Mouse (Mus musculus) hindbrain, embryonic 11.5 days (tissue): ENCODE measurements at regions not wholly inside any gene's neighbourhood (a gene's known extent, or its start where the extent isn't known, plus 50 kb on each side); places are given as distances from the start of the nearest gene placed in this dataset.

Experiments
- ATAC-seq: fragments of 200-750 bp; cut with Nextera tagmentation; 2 replicates; pipeline ENCODE4 v1.8.0; 2017; ENCODE audit warnings: mild to moderate bottlenecking, moderate TSS enrichment, moderate library complexity; ENCODE audit not compliant: low FRiP score
- DNase-seq: peaks from one replicate; pipeline ENCODE4 v3.0.0-alpha.2; 2015; ENCODE audit warnings: low spot score
- H3K27ac ChIP-seq: fragments of 300-500 bp; sonication (generic); 2 replicates; pipeline ENCODE4 v1.5.1; 2014; ENCODE audit warnings: mild to moderate bottlenecking, low read depth, low read length
- H3K27me3 ChIP-seq: fragments of 300-500 bp; sonication (generic); 2 replicates; pipeline ENCODE4 v1.6.1; 2014; ENCODE audit warnings: mild to moderate bottlenecking, low read length, moderate library complexity, mixed read lengths; ENCODE audit not compliant: control insufficient read depth, insufficient read depth
- H3K36me3 ChIP-seq: fragments of 300-500 bp; sonication (generic); 2 replicates; pipeline ENCODE4 v1.6.1; 2014; ENCODE audit warnings: mild to moderate bottlenecking, low read length, moderate library complexity, mixed read lengths; ENCODE audit not compliant: control insufficient read depth, insufficient read depth
- H3K4me1 ChIP-seq: fragments of 300-500 bp; sonication (generic); replicated peaks from 2 replicates; pipeline ENCODE4 v1.6.1; 2014; ENCODE audit warnings: low read length, mixed read lengths; ENCODE audit not compliant: control insufficient read depth, insufficient read depth
- H3K4me2 ChIP-seq: fragments of 300-500 bp; sonication (generic); replicated peaks from 2 replicates; pipeline ENCODE4 v1.6.1; 2014; ENCODE audit warnings: mild to moderate bottlenecking, low read depth, low read length
- H3K4me3 ChIP-seq: fragments of 300-500 bp; sonication (generic); 2 replicates; pipeline ENCODE4 v1.5.1; 2014; ENCODE audit warnings: low read depth, low read length
- H3K9ac ChIP-seq: fragments of 300-500 bp; sonication (generic); 2 replicates; pipeline ENCODE4 v1.6.1; 2014; ENCODE audit warnings: low read depth, low read length
- H3K9me3 ChIP-seq: fragments of 300-500 bp; sonication (generic); 2 replicates; pipeline ENCODE4 v1.6.1; 2016; ENCODE audit warnings: low read length; ENCODE audit not compliant: control insufficient read depth
- WGBS: fragments of 180-500 bp; shearing (Covaris S2); extraction: QIAGEN DNeasy Blood & Tissue Kit; methylation state at CpG from one replicate; pipeline ENCODE4 v1.1.7; 2014; 5-methylcytosine and 5-hydroxymethylcytosine counted together

GRCm38 (mm10) chr13:51337931-51338330 is 70.5 kb upstream of the S1pr3 start:
- no peak for DNase-seq
- H3K4me3 ChIP-seq, result no peak overlapping the region
- no peaks in the 10 kb centered on the region for H3K36me3 ChIP-seq
- H3K9ac ChIP-seq, result no peak overlapping the region
- H3K9me3 ChIP-seq, result no peaks in the 10 kb centered on the region
- H3K4me2 ChIP-seq, result no peak overlapping the region
- H3K4me1 ChIP-seq, result no peaks in the 10 kb centered on the region
- H3K27ac ChIP-seq, result no peak overlapping the region
- ATAC-seq, result no peak
- no peaks in the 10 kb centered on the region for H3K27me3 ChIP-seq
- 97% methylated on average over 16 of the region's 16 CpGs for WGBS

- H3K27ac ChIP-seq, result peak overlapping the region; percentile 78
- H3K4me2 ChIP-seq, result no peak overlapping the region
- no peaks in the 10 kb centered on the region for H3K27me3 ChIP-seq
- ATAC-seq (peak; percentile 55), DNase-seq (no peak)
- H3K36me3 ChIP-seq, result no peaks in the 10 kb centered on the region
- no peak overlapping the region for H3K4me3 ChIP-seq
- H3K9ac ChIP-seq, result no peak overlapping the region
- H3K4me1 ChIP-seq, result 0 out of 2 replicates have a peak, but pooled peaks cover 5% of the 10 kb centered on the region
- 71% methylated on average over 4 of the region's 4 CpGs for WGBS
- H3K9me3 ChIP-seq, result no peaks in the 10 kb centered on the region
These were observed 63.1 kb upstream of the S1pr3 start for GRCm38 (mm10) chr13:51345321-51345720.

- Histone ChIP-seq H3K4me1 (0 out of 2 replicates have a peak, but pooled peaks cover 5% of the 10 kb centered on the region), H3K36me3 (no peaks in the 10 kb centered on the region), H3K4me3 (no peak overlapping the region)
These were observed 62.4 kb upstream of the S1pr3 start for GRCm38 (mm10) chr13:51345839-51346550.

GRCm38 (mm10) chr13:51348707-51349106 is 59.7 kb upstream of the S1pr3 start:
- H3K4me1 ChIP-seq, result 0 out of 2 replicates have a peak, but pooled peaks cover 5% of the 10 kb centered on the region
- no peaks in the 10 kb centered on the region for H3K9me3 ChIP-seq
- H3K4me2 ChIP-seq, result no peak overlapping the region
- no peaks in the 10 kb centered on the region for H3K36me3 ChIP-seq
- no peak overlapping the region for H3K27ac ChIP-seq
- H3K9ac ChIP-seq, result no peak overlapping the region
- no peaks in the 10 kb centered on the region for H3K27me3 ChIP-seq
- no peak overlapping the region for H3K4me3 ChIP-seq
- WGBS, result 48% methylated on average over 4 of the region's 4 CpGs
- no peak for DNase-seq
- ATAC-seq, result no peak

More at GRCm38 (mm10) chr13:51345839-51346550, 62.4 kb upstream of the S1pr3 start:
- H3K9me3 ChIP-seq, result no peaks in the 10 kb centered on the region
- no peak overlapping the region for H3K9ac ChIP-seq
- no peak overlapping the region for H3K4me2 ChIP-seq
- WGBS, result 13% methylated on average over 8 of the region's 8 CpGs
- DNase-seq (peak; percentile 59), ATAC-seq (peak; percentile 85)
- no peaks in the 10 kb centered on the region for H3K27me3 ChIP-seq
- peak overlapping the region; percentile 78 for H3K27ac ChIP-seq

GRCm38 (mm10) chr13:51349818-51350551 is 58.5 kb upstream of the S1pr3 start:
- H3K27ac ChIP-seq, result no peak overlapping the region
- H3K27me3 ChIP-seq, result no peaks in the 10 kb centered on the region
- no peak for ATAC-seq
- 77% methylated on average over 11 of the region's 11 CpGs for WGBS
- H3K36me3 ChIP-seq, result no peaks in the 10 kb centered on the region
- no peak overlapping the region for H3K4me3 ChIP-seq
- H3K9me3 ChIP-seq, result no peaks in the 10 kb centered on the region
- no peak for DNase-seq
- H3K9ac ChIP-seq, result no peak overlapping the region
- H3K4me1 ChIP-seq, result 0 out of 2 replicates have a peak, but pooled peaks cover 5% of the 10 kb centered on the region
- H3K4me2 ChIP-seq, result no peak overlapping the region

GRCm38 (mm10) chr13:51352874-51353273 is 55.6 kb upstream of the S1pr3 start:
- no peak for ATAC-seq
- Histone ChIP-seq H3K4me2 (no peak overlapping the region), H3K9ac (no peak overlapping the region), H3K27ac (no peak overlapping the region), H3K4me3 (no peak overlapping the region), H3K36me3 (no peaks in the 10 kb centered on the region), H3K27me3 (no peaks in the 10 kb centered on the region), H3K4me1 (no peaks in the 10 kb centered on the region), H3K9me3 (no peaks in the 10 kb centered on the region)
- WGBS, result 91% methylated on average over 4 of the region's 4 CpGs
- DNase-seq, result no peak

- Histone ChIP-seq H3K27me3 (no peaks in the 10 kb centered on the region), H3K9me3 (no peaks in the 10 kb centered on the region), H3K27ac (no peak overlapping the region), H3K4me1 (no peaks in the 10 kb centered on the region), H3K4me2 (no peak overlapping the region), H3K36me3 (no peaks in the 10 kb centered on the region), H3K4me3 (no peak overlapping the region), H3K9ac (no peak overlapping the region)
- WGBS, result 70% methylated on average over 2 of the region's 2 CpGs
- no peak for ATAC-seq
- DNase-seq, result no peak
These were observed 52.9 kb upstream of the S1pr3 start for GRCm38 (mm10) chr13:51355507-51355906.
